Mouse (Mus musculus): ENCODE measurements around the gene Arl13b. TPM values are rescaled to one million over a fixed set of nuclear protein-coding genes. Genes with fewer than 3 reads are reported as not detected.

The Arl13b gene
- polyA plus RNA-seq, 1 experiment from 2014 or later = 21.3 TPM

GRCm38 (mm10) chr16:62755307-62755706 is 91.5 kb downstream of the Arl13b start:
- no peaks in the 10 kb centered on the region; the same call in 1 of the 2 replicates for H3K36me3 ChIP-seq
- no peak overlapping the region for H3K9ac ChIP-seq
- H3K4me1 ChIP-seq (replicated peaks) = no peaks in the 10 kb centered on the region
- H3K27ac ChIP-seq = no peak overlapping the region
- 92% methylated on average over 6 of the region's 6 CpGs for WGBS
- H3K4me3 ChIP-seq = no peak overlapping the region
- H3K4me2 ChIP-seq = no peak overlapping the region
- H3K27me3 ChIP-seq = no peaks in the 10 kb centered on the region
- no peaks in the 10 kb centered on the region for H3K9me3 ChIP-seq
- no peak for ATAC-seq (ENCODE audit: low FRiP score)

- WGBS = 87% methylated on average over 1 of the region's 1 CpGs
- Histone ChIP-seq H3K4me1 (replicated peaks) (no peaks in the 10 kb centered on the region), H3K27me3 (no peaks in the 10 kb centered on the region), H3K4me2 (no peak overlapping the region), H3K9me3 (no peaks in the 10 kb centered on the region), H3K9ac (no peak overlapping the region), H3K36me3 (no peaks in the 10 kb centered on the region; the same call in 1 of the 2 replicates), H3K27ac (no peak overlapping the region), H3K4me3 (no peak overlapping the region)
- no peak for ATAC-seq (ENCODE audit: low FRiP score)
Measured at GRCm38 (mm10) chr16:62753597-62753996, 93.2 kb downstream of the Arl13b start.

GRCm38 (mm10) chr16:62753079-62753478 is 93.8 kb downstream of the Arl13b start:
- Histone ChIP-seq H3K4me1 (replicated peaks) (no peaks in the 10 kb centered on the region), H3K36me3 (no peaks in the 10 kb centered on the region; the same call in 1 of the 2 replicates), H3K4me2 (no peak overlapping the region), H3K4me3 (no peak overlapping the region), H3K9ac (no peak overlapping the region), H3K27me3 (no peaks in the 10 kb centered on the region), H3K27ac (no peak overlapping the region), H3K9me3 (no peaks in the 10 kb centered on the region)
- WGBS = 98% methylated on average over 4 of the region's 4 CpGs
- no peak for ATAC-seq (ENCODE audit: low FRiP score)

GRCm38 (mm10) chr16:62745875-62746274 is 101.0 kb downstream of the Arl13b start:
- Histone ChIP-seq H3K4me1 (replicated peaks) (no peaks in the 10 kb centered on the region), H3K9me3 (no peaks in the 10 kb centered on the region), H3K27ac (no peak overlapping the region), H3K9ac (no peak overlapping the region), H3K36me3 (peaks cover 4% of the 10 kb centered on the region; the same call in 1 of the 2 replicates), H3K4me2 (no peak overlapping the region), H3K27me3 (no peaks in the 10 kb centered on the region), H3K4me3 (no peak overlapping the region)
- 78% methylated on average over 2 of the region's 2 CpGs for WGBS
- no peak for ATAC-seq (ENCODE audit: low FRiP score)

Small RNA genes lying within 50 kb of the gene (microRNA-seq; reads per million reads assigned to microRNA genes)
- not detected for gene Gm25986

Other genes starting within 250 kb of the Arl13b start
- 9.4 and 10.7 TPM in 2 replicates for gene Nsun3, start 60.2 kb downstream of the Arl13b start, polyA plus RNA-seq (2015; fragmentation: Nextera tagmentation; extraction: Ambion mirVana)
- gene Stx19, start 32.4 kb downstream of the Arl13b start, polyA plus RNA-seq (2015; fragmentation: Nextera tagmentation; extraction: Ambion mirVana) = 0.63 and 0.82 TPM in 2 replicates
- 12.3 and 12.5 TPM in 2 replicates for gene Pros1, start 7.3 kb upstream of the Arl13b start, polyA plus RNA-seq (2015; fragmentation: Nextera tagmentation; extraction: Ambion mirVana)